Mouse (Mus musculus) CH12.LX (cell line): ENCODE measurements around the gene Taf5l.
"Not testable (repeated sequence)": the region's sequence is repeated elsewhere in the genome, so short reads cannot be mapped to it uniquely, and the experiment has no call there.

Source experiments
- CTCF ChIP-seq, 2 experiments: IDR thresholded peaks in 1 of 2; conservative IDR thresholded peaks in 1 of 2; 2 replicates each; pipeline ENCODE4 v1.5.1; 2011 to 2012; ENCODE audit warnings: low read depth in 2 of 2, low read length in 2 of 2, improper control_type of control experiment in 1 of 2, inconsistent platforms in 1 of 2, mild to moderate bottlenecking in 1 of 2, moderate library complexity in 1 of 2
- E2F4 ChIP-seq: IDR thresholded peaks from 2 replicates; pipeline ENCODE4 v1.6.1; 2011; ENCODE audit warnings: low read depth, low read length, improper control_type of control experiment; ENCODE audit not compliant: insufficient replicate concordance
- EP300 ChIP-seq: IDR thresholded peaks from 2 replicates; pipeline ENCODE4 v1.6.1; 2011; ENCODE audit warnings: low read length, improper control_type of control experiment
- HCFC1 ChIP-seq: IDR thresholded peaks from 2 replicates; pipeline ENCODE4 v1.6.1; 2012; ENCODE audit warnings: low read depth, mild to moderate bottlenecking, inconsistent platforms, low read length, improper control_type of control experiment
- IRF4 ChIP-seq: IDR thresholded peaks from 2 replicates; pipeline ENCODE4 v1.6.1; 2014; ENCODE audit warnings: low read depth, mild to moderate bottlenecking, inconsistent platforms, low read length, improper control_type of control experiment
- JUN ChIP-seq: IDR thresholded peaks from 2 replicates; pipeline ENCODE4 v1.6.1; 2011; ENCODE audit warnings: low read depth, mild to moderate bottlenecking, low read length, improper control_type of control experiment, moderate library complexity; ENCODE audit not compliant: insufficient read depth
- KAT2A ChIP-seq: IDR thresholded peaks from 2 replicates; pipeline ENCODE4 v1.6.1; 2012; ENCODE audit warnings: low read length, improper control_type of control experiment, inconsistent platforms; ENCODE audit not compliant: insufficient replicate concordance
- MAFK ChIP-seq: IDR thresholded peaks from 2 replicates; pipeline ENCODE4 v1.6.1; 2011; ENCODE audit warnings: low read length, improper control_type of control experiment; ENCODE audit not compliant: insufficient replicate concordance
- MEF2A ChIP-seq: IDR thresholded peaks from 2 replicates; pipeline ENCODE4 v1.6.1; 2014; ENCODE audit warnings: low read depth, mild to moderate bottlenecking, inconsistent platforms, low read length, improper control_type of control experiment, borderline replicate concordance
- MYC ChIP-seq: IDR thresholded peaks from 2 replicates; pipeline ENCODE4 v1.6.1; 2011; ENCODE audit warnings: low read depth, mild to moderate bottlenecking, improper control_type of control experiment, low read length
- POLR2A ChIP-seq: IDR thresholded peaks from 2 replicates; pipeline ENCODE4 v1.6.1; 2011; ENCODE audit warnings: low read depth, mild to moderate bottlenecking, improper control_type of control experiment, low read length
- POLR2AphosphoS2 ChIP-seq: IDR thresholded peaks from 2 replicates; pipeline ENCODE4 v1.6.1; 2011; ENCODE audit warnings: low read depth, low read length, improper control_type of control experiment
- TBP ChIP-seq: conservative IDR thresholded peaks from 2 replicates; pipeline ENCODE4 v1.6.1; 2011; ENCODE audit warnings: low read depth, low read length, improper control_type of control experiment
- USF1 ChIP-seq: IDR thresholded peaks from 2 replicates; pipeline ENCODE4 v1.6.1; 2014; ENCODE audit warnings: low read depth, mild to moderate bottlenecking, inconsistent platforms, low read length, improper control_type of control experiment

DNA sequence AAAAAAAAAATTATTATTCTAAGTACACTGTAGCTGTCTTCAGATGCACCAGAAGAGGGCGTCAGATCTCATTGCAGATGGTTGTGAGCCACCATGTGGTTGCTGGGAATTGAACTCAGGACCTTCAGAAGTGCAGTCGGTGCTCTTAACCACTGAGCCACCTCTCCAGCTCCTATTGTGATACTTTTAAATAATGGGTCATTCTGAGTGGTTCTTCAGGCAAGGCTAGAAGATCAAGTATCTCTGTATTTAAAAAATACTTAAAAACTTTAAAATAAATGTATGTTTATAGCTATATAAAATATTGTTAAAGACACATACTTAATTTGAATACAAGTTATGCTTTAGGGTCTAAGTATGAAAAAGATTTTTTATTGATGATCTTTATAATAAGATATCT is 5.1 kb upstream of the Taf5l start:
- not testable (repeated sequence) for TF ChIP-seq CTCF (conservative IDR thresholded peaks at IDR 0.05 in 1 of 2, IDR thresholded peaks at IDR 0.05 in 1 of 2; ENCODE audit: low read depth in 2 of 2, low read length in 2 of 2); MYC; HCFC1; EP300; E2F4; IRF4; MEF2A; USF1; KAT2A; MAFK; JUN; POLR2A; POLR2AphosphoS2
- peak; percentile 67; the same call in 1 of the 2 replicates for TF ChIP-seq TBP
